Mouse (Mus musculus) embryonic facial prominence, embryonic 11.5 days (tissue): Measurements from ENCODE around the gene Spen. TPM values are rescaled to one million over a fixed set of nuclear protein-coding genes. Genes with fewer than 3 reads are reported as not detected.

ENCODE experiments used
- ATAC-seq: fragments of 200-750 bp; cut with Nextera tagmentation; replicated peaks from 2 replicates; pipeline ENCODE4 v1.8.0; 2017; ENCODE audit warnings: low read depth; ENCODE audit not compliant: insufficient number of reproducible peaks, low FRiP score, low TSS enrichment
- DNase-seq: peaks from one replicate; pipeline ENCODE4 v3.0.0-alpha.2; 2015; ENCODE audit warnings: low spot score
- H3K27ac ChIP-seq: fragments of 300-500 bp; sonication (generic); replicated peaks from 2 replicates; pipeline ENCODE4 v1.5.1; 2014; ENCODE audit warnings: mild to moderate bottlenecking, low read depth, low read length, control low read depth
- H3K27me3 ChIP-seq: fragments of 300-500 bp; sonication (generic); 2 replicates; pipeline ENCODE4 v1.6.1; 2014; ENCODE audit warnings: mild to moderate bottlenecking, low read length, moderate library complexity, mixed read lengths; ENCODE audit not compliant: control insufficient read depth, insufficient read depth
- H3K36me3 ChIP-seq: fragments of 300-500 bp; sonication (generic); replicated peaks from 2 replicates; pipeline ENCODE4 v1.6.1; 2014; ENCODE audit warnings: low read depth, mild to moderate bottlenecking, low read length, moderate library complexity, mixed read lengths; ENCODE audit not compliant: control insufficient read depth, insufficient read depth
- H3K4me1 ChIP-seq: fragments of 300-500 bp; sonication (generic); 2 replicates; pipeline ENCODE4 v1.6.1; 2014; ENCODE audit warnings: low read length, mixed read lengths; ENCODE audit not compliant: control insufficient read depth, insufficient read depth
- H3K4me2 ChIP-seq: fragments of 300-500 bp; sonication (generic); 2 replicates; pipeline ENCODE4 v1.6.1; 2014; ENCODE audit warnings: low read depth, mild to moderate bottlenecking, control low read depth, low read length, moderate library complexity
- H3K4me3 ChIP-seq: fragments of 300-500 bp; sonication (generic); 2 replicates; pipeline ENCODE4 v1.5.1; 2014; ENCODE audit warnings: low read depth, low read length, control low read depth
- H3K9ac ChIP-seq: fragments of 300-500 bp; sonication (generic); replicated peaks from 2 replicates; pipeline ENCODE4 v1.6.1; 2014; ENCODE audit warnings: mild to moderate bottlenecking, control low read depth, low read length
- H3K9me3 ChIP-seq: fragments of 300-500 bp; sonication (generic); replicated peaks from 2 replicates; pipeline ENCODE4 v1.6.1; 2016; ENCODE audit warnings: mild to moderate bottlenecking, low read length, inconsistent platforms, mixed read lengths; ENCODE audit not compliant: control insufficient read depth
- WGBS: fragments of 180-500 bp; shearing (Covaris S2); extraction: QIAGEN DNeasy Blood & Tissue Kit; methylation state at CpG from one replicate; pipeline ENCODE4 v1.1.7; 2014; 5-methylcytosine and 5-hydroxymethylcytosine counted together
- polyA plus RNA-seq: library from polyadenylated mRNA; unstranded; fragments of >200 nt; fragmentation: Nextera tagmentation; extraction: Ambion mirVana; gene quantifications from 2 replicates; pipeline ENCODE4 v1.2.1, GENCODE M21; 2014

Spen gene
- polyA plus RNA-seq, 1 experiment from 2014 or later, result 11.0 TPM

- no peak overlapping the region for H3K4me3 ChIP-seq
- no peaks in the 10 kb centered on the region for H3K27me3 ChIP-seq
- no peak for ATAC-seq
- no peak for DNase-seq
- no peak overlapping the region for H3K27ac ChIP-seq
- no peak overlapping the region for H3K9ac ChIP-seq
- peaks cover 3% of the 10 kb centered on the region for H3K4me1 ChIP-seq
- H3K36me3 ChIP-seq, result peaks cover 8% of the 10 kb centered on the region
- 89% methylated on average over 4 of the region's 4 CpGs for WGBS
- no peaks in the 10 kb centered on the region for H3K9me3 ChIP-seq
- no peak overlapping the region for H3K4me2 ChIP-seq
Measured at GRCm38 (mm10) chr4:141460481-141460880, 77.9 kb downstream of the Spen start.

GRCm38 (mm10) chr4:141459766-141460165 lies 78.6 kb downstream of the Spen start:
- Histone ChIP-seq H3K4me2 (no peak overlapping the region), H3K4me3 (no peak overlapping the region), H3K27ac (no peak overlapping the region), H3K27me3 (no peaks in the 10 kb centered on the region), H3K9me3 (no peaks in the 10 kb centered on the region), H3K4me1 (peaks cover 3% of the 10 kb centered on the region), H3K36me3 (peaks cover 5% of the 10 kb centered on the region), H3K9ac (no peak overlapping the region)
- ATAC-seq (no peak), DNase-seq (no peak)
- 93% methylated on average over 9 of the region's 9 CpGs for WGBS

DNA sequence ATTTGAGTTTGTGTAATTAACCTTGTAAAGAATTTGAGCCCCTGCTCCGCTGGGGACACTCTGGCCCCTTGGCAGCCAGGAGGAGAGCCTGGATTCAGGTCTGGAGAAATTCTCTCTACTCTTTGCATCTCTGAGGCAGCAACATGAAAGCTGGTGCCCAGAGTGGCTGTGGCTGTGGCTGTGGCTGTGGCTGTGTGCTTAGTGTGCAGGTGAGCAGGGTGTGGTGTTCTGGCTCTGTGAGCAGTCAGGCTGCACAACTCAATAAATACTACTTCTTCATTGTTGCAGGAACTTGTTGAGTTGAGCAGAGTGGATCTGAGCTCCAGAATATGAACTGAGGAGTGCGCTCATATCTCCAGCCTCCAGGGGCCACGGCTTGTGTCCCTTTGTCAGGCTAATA lies 79.5 kb downstream of the Spen start:
- Histone ChIP-seq H3K4me1 (peaks cover 3% of the 10 kb centered on the region), H3K9ac (peak overlapping the region; percentile 3; the same call in 1 of the 2 replicates), H3K27me3 (no peaks in the 10 kb centered on the region), H3K36me3 (no peaks in the 10 kb centered on the region; the same call in none of the 2 replicates), H3K4me3 (no peak overlapping the region), H3K4me2 (no peak overlapping the region), H3K9me3 (no peaks in the 10 kb centered on the region), H3K27ac (0 out of 2 replicates have a peak overlapping the region, but pooled peaks have one; percentile 7)
- ATAC-seq (no peak), DNase-seq (no peak)
- 72% methylated on average over 3 of the region's 3 CpGs for WGBS

DNA sequence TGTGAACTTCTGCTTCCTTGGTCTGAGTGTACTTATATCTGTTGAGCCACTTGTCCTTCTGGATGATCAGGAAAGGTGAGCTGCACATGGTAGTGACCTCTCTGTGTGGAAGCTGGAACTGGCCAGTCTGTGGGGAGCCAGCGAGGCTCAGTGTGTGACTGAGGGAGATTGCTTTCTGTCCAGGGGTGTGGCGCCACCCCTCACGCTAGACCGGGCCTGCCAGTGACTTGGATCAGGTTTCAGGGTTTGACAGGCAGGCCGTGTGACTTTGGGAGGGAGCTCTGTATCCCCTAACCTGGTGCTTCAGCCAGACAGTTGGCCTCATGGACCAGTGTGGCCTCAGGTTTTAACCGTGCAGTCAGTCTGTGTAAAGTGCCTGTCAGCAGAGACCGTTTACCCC lies 80.2 kb downstream of the Spen start:
- WGBS, result 9% methylated on average over 7 of the region's 7 CpGs
- H3K9me3 ChIP-seq, result no peaks in the 10 kb centered on the region
- H3K4me2 ChIP-seq, result no peak overlapping the region
- H3K4me1 ChIP-seq, result peaks cover 3% of the 10 kb centered on the region
- peak overlapping the region; percentile 44; the same call in 1 of the 2 replicates for H3K27ac ChIP-seq
- H3K4me3 ChIP-seq, result no peak overlapping the region
- H3K27me3 ChIP-seq, result no peaks in the 10 kb centered on the region
- DNase-seq (peak; percentile 54), ATAC-seq (peak; percentile 70)
- no peaks in the 10 kb centered on the region; the same call in none of the 2 replicates for H3K36me3 ChIP-seq
- peak overlapping the region; percentile 3 for H3K9ac ChIP-seq

DNA sequence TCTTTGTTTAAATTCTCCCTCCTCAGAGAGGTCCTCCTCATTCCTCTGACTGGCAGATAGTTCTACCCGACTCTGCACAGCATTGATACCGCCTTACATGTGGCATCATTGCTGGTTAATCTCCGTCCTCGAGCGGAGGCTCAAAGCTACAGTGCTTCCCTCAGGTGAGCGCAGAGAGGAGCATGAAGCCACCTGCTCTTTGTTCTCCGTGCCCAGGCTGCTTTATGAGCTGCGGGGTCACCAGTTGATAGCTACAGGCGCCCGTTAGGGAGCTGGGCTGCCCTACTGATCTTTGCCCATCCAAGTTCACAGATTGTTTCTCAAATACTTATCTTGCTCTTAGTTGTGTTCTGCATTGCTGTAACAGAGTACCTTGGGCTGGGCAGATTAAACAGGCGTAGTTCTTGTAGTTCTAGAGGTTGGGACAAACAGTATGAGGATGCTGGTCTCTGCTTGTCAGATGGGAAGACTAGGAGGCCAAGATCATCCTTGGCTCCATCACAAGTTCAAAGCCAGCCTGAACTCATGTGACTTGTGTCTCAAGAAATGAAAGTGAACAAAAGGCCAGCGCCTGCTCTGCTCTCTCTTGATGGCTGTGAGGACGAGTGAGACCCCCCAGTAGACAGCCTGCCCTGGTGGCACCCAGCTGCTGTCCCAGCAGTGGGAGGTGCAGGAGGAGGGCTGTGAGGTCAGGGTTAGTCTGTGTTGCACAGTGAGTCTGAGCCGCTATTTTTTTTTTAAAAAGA lies 82.0 kb downstream of the Spen start:
- Histone ChIP-seq H3K4me2 (no peak overlapping the region), H3K9me3 (no peaks in the 10 kb centered on the region), H3K9ac (no peak overlapping the region), H3K4me3 (no peak overlapping the region), H3K36me3 (no peaks in the 10 kb centered on the region; the same call in 1 of the 2 replicates), H3K27me3 (no peaks in the 10 kb centered on the region), H3K4me1 (peaks cover 3% of the 10 kb centered on the region), H3K27ac (no peak overlapping the region)
- DNase-seq, result no peak
- ATAC-seq, result no peak
- 93% methylated on average over 14 of the region's 14 CpGs for WGBS

DNA sequence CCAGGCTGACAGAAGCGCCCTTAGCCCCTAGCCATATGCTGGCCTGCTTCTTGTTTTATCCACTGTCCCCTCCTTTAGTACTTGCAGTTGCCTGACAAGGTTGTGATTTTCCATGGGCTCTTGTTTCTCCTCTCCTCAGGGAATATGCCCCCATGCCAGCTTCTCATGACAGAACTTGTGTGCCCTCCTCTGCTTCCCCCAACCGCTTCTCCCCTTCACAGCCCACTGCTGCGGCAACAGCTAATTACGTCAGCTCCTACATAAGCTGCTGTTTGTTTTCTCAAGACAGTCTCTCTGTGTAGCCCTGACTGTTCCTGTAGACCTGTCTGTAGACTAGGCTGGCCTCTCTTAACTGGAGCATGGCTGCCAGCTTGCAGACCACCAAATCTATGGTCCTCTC lies 82.9 kb downstream of the Spen start:
- no peak overlapping the region for H3K27ac ChIP-seq
- 70% methylated on average over 4 of the region's 4 CpGs for WGBS
- DNase-seq (no peak), ATAC-seq (no peak)
- H3K4me1 ChIP-seq, result peaks cover 3% of the 10 kb centered on the region
- no peak overlapping the region for H3K9ac ChIP-seq
- H3K4me3 ChIP-seq, result no peak overlapping the region
- H3K9me3 ChIP-seq, result no peaks in the 10 kb centered on the region
- no peak overlapping the region for H3K4me2 ChIP-seq
- H3K36me3 ChIP-seq, result no peaks in the 10 kb centered on the region; the same call in 1 of the 2 replicates
- H3K27me3 ChIP-seq, result no peaks in the 10 kb centered on the region

DNA sequence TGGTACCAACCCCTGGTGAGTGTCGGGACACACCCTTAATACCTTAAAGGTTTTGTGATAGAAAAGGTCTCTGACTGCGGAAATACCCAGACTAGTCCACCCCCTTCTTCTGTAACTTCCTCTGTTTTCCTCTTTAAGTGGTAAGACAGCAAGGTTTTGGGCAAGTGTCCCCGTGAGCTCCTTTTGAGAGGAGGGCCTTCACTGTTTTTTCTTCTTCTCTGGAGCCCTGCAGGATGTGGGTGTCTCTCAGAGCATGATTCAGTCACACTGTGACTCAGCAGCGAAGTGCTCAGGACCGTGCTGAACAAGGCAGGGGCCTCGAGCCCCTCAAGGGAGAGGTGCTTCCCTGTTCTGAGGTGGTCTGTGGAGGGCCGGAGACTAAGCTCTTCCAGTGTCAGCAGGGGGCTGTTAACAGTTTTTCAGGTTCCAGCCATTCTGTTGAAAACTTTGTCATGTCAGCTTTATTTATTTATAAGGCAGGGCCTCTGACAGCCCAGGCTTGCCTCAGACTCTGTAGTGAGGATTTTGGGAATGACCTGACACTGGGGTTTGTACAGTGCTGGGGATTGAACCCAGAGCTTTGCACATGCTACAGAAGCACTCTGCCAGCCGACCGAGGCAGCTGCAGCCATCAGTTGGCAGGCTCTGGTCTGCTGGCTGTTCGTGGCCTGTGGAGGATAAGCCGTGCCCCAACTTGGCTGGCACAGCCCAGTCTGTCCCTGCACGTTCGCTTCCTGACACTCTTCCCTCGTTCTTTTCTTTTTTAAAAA lies 83.6 kb downstream of the Spen start:
- H3K36me3 ChIP-seq, result peaks cover 2% of the 10 kb centered on the region; the same call in 1 of the 2 replicates
- H3K9ac ChIP-seq, result no peak overlapping the region
- no peaks in the 10 kb centered on the region for H3K27me3 ChIP-seq
- no peak for DNase-seq
- ATAC-seq, result no peak
- no peak overlapping the region for H3K4me3 ChIP-seq
- WGBS, result 79% methylated on average over 14 of the region's 14 CpGs
- peaks cover 3% of the 10 kb centered on the region for H3K4me1 ChIP-seq
- no peaks in the 10 kb centered on the region for H3K9me3 ChIP-seq
- H3K27ac ChIP-seq, result no peak overlapping the region
- no peak overlapping the region for H3K4me2 ChIP-seq

GRCm38 (mm10) chr4:141451916-141452450 lies 86.4 kb downstream of the Spen start:
- H3K27me3 ChIP-seq, result no peaks in the 10 kb centered on the region
- DNase-seq (no peak), ATAC-seq (no peak)
- H3K9me3 ChIP-seq, result no peaks in the 10 kb centered on the region
- 94% methylated on average over 9 of the region's 9 CpGs for WGBS
- H3K4me3 ChIP-seq, result no peak overlapping the region
- H3K4me2 ChIP-seq, result no peak overlapping the region
- H3K4me1 ChIP-seq, result no peaks in the 10 kb centered on the region
- H3K36me3 ChIP-seq, result peaks cover 5% of the 10 kb centered on the region
- no peak overlapping the region for H3K27ac ChIP-seq
- no peak overlapping the region for H3K9ac ChIP-seq
